Mouse (Mus musculus) hindlimb bud, embryonic 11.5 days (tissue): ENCODE data around the gene Iqschfp.

Source experiments
- DNase-seq: peaks from one replicate; pipeline ENCODE4 v3.0.0-alpha.2; 2012; ENCODE audit warnings: low read depth, low spot score; ENCODE audit errors: extremely low spot score

Gene Iqschfp

DNA sequence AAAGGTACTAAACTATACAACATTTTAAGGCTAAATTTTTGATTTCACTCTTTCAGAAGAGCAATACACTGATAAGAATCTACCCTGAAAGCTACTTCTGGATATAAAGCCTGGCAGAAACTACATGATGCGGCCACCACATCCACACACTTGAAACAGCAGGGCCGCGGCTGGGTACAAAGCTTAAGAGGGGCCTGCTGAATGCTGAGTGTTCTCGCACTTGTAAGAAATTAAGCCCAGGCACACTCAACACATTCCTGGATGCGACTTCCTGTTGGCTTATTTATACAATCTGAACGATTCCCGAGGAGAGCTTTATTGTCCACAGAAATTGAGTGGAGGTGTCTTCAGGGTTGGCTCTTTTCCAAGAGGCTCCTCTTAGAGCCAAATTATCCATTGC lies 625.2 kb downstream of the Iqschfp start:
- DNase-seq: no peak

DNA sequence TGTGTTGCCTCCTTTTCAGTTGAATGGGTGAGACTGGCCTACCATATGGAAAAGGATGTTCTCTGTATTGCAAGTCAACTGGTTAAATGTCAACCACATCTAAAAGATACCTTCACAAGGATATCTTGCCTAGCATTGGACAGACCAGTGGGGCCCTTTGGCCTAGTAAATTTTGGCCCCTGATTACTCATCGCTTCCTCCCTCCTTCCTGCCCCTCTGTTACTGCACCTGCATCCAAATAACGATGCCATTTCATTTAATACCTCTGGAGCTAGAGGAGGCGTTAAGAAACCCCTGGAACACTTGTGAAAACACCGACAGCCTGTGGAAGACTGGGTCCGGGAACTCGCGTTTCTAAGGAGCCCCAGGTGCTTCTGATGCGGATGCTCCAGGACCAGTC lies 626.0 kb downstream of the Iqschfp start:
- no peak for DNase-seq

DNA sequence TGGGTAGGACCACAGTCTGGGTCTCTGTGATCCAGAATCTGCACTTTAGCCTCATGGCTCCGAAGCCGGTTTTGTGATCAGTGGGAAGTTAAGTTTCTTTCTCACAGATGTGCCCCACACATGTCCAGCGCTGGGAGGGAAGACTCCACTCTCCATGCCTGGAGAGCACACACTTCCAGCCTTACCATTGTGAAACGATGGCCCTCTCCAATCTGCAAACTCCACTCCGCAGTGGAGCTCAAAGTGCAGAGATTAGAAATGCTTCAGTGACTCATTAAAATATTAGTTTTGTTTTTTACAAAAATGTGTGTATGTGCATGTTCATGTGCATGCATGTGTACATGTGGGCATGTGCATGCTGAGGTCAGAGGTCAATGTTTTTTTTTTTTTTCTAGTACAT lies 626.6 kb downstream of the Iqschfp start:
- DNase-seq: no peak

DNA sequence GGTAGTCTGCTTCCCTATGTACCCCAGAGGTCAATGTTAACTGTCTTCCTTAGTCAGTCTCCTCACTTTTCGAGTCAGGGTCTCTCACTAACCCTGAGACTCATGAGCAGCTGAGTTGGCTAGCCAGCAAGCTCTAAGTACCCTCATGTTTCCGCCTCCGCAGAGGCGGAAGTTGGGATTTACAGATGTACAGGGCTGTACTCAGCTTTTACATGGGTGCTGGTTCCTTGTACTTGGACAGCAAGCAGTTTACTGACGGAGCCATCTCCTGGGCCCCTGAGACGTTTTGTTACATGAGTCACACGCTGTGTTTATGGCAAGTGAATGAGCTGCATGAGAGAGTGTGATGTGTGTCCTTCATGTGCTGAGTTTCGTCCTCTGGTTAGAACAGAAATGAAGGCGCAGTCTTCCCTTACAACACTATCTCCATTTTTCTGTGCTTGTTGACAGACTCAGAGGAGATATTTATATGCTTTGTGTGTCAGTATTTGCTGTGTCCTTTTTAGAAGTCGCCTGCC lies 633.4 kb downstream of the Iqschfp start:
- no peak for DNase-seq

DNA sequence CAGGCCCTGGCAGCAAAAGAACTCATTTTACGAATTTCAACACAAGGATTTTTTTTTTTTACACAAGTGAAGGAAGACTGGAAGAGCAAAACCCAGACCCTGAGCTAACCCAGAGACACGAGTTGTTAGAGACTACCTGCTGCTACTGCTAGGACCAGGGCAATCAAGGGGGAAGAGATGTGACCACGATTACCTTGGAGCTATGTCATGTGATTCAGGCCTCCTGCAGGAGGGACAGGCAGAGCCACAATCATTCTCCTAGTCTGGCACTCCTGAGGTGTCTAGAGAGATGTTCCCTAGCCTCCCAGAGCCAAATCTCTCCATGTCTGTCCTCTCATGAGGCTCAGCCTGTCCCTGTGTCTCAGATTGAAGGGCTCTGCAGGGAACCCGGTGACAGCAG lies 634.4 kb downstream of the Iqschfp start:
- no peak for DNase-seq

DNA sequence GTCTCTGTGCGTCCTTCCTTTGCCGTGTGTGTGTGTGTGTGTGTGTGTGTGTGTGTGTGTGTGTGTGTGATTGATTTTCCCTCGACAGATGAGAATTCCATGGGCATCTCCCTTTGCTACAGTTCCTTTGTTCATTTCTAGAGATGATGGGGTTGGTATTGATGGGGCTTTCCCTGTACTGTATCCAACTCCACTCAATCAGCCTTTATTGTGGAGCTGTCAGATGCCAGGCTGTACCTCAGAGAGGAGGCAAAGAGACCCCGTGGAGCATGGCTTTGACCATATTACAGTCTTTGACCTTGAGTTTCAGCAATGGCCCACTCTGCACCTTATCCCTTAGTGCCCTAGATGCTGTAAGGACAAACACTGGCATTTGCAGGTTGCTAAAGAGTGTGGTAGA lies 635.1 kb downstream of the Iqschfp start:
- DNase-seq: no peak

DNA sequence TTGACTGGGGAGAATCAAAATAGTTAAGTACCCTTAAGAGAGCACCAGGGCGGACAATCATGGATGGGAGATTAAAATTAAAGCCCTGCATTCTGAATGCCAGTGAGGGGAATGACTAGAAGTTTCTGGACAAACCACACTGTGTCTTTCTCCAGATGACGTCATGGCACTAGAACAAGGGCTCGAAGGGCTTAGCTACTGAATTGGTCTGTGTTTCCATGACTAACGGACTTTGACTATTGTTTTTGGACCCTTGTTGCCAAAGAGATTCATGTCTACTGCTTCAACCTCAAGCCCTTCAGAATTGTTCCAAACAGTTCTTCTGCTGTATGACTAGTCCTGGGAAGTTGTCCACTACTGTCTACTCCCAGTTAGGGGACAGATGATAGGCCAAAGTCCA lies 639.9 kb downstream of the Iqschfp start:
- no peak for DNase-seq

DNA sequence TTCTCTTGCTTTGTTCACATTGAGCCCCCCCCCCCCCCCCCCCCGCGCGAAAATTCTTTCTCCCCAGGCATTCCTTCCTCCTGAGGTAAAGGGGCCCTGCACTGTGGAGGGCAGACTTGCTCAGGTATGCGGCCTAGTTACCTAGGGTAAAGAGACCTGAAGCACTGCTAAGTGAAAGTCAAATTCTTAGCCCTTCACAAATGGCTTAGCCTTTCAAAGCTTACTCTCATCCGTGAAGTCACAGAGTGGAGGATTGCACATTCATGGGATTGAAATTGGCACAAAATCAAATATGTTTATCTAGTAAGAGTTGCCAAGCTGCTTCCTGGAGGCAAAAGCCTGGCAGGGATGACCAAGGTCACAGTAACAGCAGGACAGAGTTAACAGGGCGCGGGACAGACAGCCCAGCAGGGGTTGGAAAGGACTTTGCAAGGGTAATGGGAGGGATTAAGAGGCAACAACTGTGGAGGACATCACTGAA lies 642.6 kb downstream of the Iqschfp start:
- DNase-seq: no peak

DNA sequence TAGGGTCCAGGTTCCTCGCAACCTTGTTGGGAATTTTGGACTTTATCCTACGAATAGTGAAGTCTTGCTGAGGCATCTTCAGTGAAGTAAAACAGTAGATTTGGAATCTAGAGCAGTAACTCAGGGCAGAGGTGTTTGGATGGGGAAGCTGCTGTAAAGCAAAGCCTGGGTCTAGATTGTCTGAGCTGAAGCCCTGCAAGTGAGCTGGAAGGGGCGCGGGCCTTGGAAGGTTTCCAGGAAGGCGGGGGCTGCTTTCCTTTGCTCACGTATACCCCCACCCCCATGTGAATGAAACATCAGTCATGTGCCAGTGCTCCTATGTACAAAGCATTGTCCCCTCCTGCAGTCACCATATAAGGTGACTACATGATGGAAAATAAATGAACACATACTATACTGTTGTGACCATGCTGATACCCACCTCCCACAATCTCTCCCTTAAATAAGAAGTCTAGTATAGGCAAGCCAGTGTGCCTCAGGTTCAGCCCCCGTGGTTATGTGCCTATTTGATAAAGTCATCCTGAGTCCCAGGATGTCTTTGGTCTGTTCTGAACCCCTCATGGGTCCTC lies 643.2 kb downstream of the Iqschfp start:
- no peak for DNase-seq

DNA sequence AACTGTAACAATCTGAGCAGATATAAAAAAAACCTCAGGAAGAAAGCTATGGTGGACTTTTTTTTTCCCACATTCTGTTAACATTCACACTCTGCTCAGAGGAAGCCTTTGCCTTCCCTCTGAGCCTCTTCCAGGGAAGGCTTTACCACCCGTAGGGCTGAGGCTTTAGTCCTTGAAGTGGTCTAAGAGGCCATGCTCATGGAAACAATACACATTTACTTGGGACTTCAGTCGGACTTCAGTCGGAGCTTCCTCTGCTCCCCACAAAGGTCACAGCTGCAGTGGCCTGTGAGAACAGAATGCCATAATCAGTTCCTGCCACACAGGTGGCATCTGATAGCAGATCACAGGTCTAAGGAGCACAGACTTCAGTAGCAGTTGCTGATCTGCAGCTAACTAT lies 644.0 kb downstream of the Iqschfp start:
- DNase-seq: no peak

DNA sequence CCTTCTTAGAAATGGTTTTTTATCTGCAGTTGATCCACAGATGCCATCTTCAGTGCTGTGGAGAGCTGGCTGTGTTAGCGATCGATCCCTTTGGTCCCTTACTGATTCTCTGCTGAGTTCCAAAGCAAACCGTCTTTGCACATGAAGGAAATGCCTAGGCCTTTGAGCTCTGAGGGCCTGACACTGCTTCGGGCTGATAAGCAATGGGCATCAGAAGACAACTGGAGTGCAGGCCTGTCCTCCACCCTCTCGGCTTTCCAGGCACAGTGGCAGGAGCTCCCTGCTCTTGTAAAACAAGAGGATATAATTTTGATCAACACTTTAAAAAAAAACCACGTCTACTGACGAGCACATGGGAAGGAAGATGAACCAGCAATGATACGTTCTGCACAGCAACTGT lies 649.7 kb downstream of the Iqschfp start:
- no peak for DNase-seq

DNA sequence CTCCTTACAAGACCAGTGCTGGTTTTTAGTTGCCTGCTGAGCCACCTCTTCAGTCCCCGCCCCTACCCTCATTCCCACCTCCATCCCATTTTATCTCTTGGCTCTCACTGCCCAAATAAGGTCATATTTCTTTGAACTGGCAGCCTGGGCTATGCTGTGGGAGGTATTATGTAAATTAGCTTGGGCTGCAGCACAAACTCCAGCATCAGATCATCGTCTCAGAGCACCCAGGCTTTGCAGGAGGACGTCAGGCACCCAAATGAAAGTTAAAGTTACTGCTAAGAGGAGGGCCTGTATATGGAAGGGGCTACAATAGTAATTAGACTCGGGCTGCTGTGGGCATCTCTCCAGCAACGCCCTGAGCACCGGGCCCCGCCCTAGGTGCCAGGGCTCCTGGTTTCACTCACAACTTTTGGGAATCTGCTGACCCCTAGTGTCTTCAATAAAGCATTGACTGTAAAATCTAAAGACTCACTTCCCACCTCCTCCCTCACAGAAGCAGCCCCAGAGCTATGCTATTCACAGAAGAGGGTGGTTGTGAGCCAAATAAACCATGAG lies 651.0 kb downstream of the Iqschfp start:
- DNase-seq: peak; percentile 14

DNA sequence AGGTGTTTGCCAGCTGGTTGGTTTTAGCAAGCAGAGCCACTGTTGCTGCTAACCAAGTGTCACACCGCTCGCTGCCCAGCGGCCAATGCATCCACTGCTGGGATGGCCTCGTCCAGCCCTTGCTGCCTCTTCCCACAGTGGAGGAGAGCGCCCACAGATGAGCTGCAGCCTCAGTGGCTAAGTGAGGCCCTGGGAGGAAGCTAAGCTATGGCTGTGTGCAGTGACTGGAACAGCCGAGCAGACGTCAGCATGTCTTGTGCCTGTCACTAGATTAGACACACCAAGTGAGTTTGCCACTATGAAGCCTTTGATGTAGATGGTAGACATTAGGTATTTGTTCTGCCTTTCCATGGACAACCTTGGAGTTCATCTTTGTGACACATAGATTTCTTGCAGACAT lies 652.8 kb downstream of the Iqschfp start:
- DNase-seq: no peak

DNA sequence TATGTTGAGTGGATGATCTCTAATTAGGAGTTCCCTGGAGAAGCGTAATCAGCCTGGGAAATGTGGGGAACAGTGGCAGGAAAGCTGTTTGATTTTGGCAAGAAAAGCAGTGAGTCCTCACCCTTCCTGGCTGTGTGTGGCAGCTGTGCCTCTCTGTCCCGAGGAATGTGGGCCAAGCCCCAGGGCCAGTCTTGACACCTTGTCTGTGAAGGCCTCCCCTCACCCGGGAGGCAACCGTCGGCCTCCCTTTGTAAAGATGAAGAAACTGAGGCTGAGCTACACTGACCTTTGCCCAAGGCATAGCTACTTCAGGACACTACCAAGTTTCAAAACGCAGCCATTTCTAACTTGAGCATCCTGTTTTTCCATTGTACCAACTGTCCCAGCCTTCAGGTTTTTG lies 653.9 kb downstream of the Iqschfp start:
- DNase-seq: no peak

DNA sequence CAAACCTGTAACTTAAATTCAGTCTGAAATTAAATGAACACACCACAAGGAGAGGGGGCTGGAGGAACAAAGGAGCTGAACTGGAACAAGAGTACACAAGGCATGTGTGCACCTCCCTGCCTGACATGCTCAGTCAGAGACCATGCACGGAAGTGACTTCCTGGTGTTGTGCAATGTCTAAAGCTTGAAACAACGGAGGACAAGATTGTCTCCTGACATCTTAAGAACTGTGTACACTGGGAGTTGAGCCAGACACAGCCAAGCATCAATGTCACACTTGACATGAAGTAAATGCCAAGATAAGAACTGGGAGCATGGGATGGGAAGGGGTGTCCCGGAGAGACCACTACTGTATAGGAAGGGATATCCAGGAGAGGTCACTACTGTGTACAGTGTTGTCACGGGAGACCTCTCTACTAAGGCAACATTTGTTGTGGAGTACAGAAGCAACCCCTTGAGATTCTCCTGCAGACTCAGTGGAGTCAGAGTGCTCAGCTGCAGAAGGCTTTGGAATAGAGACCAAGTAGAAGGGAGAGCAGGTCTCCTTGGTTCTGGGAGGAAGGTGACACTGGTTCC lies 663.1 kb downstream of the Iqschfp start:
- no peak for DNase-seq

DNA sequence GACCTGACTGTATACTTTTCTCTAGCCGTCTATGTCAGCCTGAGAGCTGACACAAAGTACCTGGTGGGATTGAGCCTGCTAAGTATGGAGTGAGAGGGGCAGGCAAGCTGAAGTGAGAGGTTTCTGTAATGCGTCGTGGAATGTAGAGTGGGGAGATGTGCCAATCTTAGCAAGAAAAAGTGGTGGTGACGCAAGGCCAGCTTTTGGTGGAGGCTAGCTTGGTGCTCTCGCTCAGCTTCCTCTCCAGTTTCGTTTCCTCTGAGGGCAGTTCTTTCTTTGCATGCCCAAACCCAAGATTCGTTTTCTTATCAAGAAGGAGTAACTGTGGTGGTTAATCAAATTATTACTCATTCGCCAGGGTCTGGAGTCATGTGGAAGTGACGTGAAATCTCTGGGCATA lies 664.9 kb downstream of the Iqschfp start:
- DNase-seq: no peak

DNA sequence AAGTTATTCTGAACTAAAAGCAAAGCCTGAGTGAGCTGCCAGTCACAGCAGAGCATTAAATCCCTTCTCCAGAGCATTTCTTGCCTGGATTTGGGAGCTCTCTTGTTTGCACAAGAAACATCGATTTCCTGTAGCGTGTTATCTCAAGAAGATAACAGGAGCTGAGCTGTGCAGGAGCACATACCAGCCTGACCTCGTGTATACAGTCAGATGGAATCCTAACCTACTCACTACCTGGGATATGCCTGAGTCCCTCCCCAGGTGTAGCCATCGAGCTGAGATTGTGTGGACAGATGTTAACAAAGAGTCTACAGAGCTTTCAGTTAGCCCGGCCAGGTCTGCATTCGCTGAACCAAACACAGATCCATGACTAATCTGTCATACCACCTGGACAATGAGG lies 666.7 kb downstream of the Iqschfp start:
- DNase-seq: no peak

DNA sequence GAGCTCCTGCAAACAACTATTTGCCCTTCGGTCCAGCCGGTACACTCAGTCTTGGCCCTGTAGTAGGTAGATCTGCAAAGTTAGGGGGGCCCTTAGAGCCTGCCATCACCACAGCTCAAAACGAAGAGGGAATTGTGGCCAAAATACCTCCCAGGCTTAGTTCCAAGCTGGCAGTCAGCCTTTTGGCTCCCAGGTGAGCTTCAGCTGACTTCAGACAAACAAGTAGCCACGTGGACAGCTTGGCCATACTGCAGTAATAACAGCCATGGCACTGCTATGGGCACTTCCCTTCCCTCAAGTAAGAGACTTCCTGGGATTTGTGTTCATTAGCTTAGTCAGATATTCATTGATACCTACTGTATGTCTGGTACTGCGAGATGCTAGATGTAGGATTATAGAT lies 668.0 kb downstream of the Iqschfp start:
- DNase-seq: no peak

DNA sequence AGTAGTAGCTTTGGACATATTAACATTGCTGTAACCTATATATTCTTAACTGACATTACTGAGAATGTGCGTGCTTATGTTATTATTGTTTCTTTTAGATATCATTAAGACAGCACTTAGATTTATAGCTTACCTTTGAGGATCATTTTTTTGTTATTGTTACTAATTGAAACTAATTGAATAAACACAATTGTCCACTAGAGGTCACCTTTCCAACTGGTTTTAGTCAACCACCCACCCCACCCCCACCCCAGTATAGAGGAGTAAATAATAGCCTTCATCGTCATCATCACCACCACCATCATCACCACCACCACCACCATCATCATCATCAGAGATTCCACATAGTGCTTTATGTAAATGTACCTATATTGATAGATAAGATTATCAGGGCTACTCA lies 670.8 kb downstream of the Iqschfp start:
- DNase-seq: no peak

DNA sequence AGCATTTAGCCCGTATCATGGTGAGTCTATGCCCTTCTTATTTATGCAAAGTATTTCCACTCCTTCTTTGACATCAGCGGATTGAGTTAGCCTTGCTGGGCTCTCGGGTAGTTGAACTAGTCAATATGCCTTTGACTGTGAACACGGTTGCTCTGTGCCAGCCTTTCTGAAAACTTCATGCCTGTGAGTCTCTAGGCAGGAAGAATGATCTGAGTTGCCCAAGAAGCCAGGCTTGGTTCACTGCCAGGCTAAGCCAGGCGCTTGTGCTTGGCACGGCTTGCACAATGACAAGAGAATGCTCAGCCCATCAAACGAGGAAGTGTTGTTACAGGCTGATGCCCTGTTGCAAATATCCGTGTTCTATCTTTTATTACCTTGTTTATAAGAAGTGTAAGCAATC lies 671.9 kb downstream of the Iqschfp start:
- DNase-seq: no peak

DNA sequence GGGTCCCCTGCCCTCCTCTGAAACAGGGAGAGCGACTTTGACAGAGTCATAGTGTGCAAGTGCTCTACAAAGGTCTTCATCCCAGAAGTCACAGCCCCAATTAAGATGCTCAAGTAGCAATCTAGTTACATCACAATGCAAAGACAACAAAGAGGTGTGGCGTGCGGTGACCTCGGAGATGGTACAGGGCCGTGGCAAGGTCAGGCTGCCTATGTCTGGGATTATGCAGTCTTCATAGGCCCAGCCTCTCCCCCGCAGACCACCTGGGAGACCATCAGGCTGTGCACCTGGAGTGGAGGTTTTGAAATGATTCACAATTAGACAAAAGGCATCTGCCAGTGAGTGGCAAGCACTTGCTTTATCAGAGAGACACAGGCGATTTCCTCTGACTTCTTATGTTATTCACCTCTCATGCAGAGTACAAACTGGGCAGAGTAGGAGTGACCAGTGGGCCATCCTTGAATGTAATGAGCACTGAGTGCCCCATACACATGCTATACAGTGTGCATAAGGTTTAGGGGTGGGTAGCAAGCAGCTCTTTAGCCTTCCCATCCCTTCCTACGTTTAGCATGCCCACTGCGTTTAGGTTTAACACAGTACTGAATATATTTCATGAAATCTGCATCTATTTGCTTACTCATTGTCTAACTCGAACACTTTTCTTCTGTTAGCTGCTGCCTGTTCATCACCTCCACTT lies 673.1 kb downstream of the Iqschfp start:
- DNase-seq: no peak

DNA sequence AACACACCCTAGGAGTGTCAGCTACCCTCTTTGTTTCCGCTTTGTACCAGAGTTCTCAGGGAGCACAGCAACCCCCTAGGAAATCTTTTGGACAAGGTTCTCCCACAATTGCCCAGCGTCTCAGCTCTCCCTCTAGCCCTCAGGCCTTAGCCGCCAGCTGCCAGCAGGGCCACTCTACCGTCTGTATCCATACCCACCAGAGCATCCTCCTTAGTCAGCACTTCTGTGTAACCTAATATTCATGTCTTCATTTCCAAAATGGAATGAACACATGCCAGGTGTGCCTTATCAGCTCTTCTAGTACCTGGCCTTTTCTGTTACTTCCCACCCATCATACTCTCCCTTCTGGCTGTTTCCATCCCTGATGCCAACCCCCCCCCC lies 673.6 kb downstream of the Iqschfp start:
- DNase-seq: no peak
